Mouse (Mus musculus) cerebellum, adult 2 months (tissue): ENCODE results near the gene Eef1akmt2.

Experiments
- CTCF ChIP-seq: fragments of 200-500 bp; IDR thresholded peaks from 2 replicates; pipeline ENCODE4 v1.5.1; 2011; ENCODE audit warnings: low read depth, mild to moderate bottlenecking, control low read depth, low read length, moderate library complexity, borderline replicate concordance; ENCODE audit not compliant: insufficient read depth
- POLR2A ChIP-seq: fragments of 200-500 bp; IDR thresholded peaks from 2 replicates; pipeline ENCODE4 v1.6.1; 2011; ENCODE audit warnings: low read length, control low read depth, borderline replicate concordance; ENCODE audit not compliant: insufficient read depth

- no peak for TF ChIP-seq CTCF
- TF ChIP-seq POLR2A: no peak
Measured at GRCm38 (mm10) chr7:132803336-132803735, 49.1 kb downstream of the Eef1akmt2 start.
